ENCODE assay signal across 8 mouse cellular contexts in the genomic region with DNA sequence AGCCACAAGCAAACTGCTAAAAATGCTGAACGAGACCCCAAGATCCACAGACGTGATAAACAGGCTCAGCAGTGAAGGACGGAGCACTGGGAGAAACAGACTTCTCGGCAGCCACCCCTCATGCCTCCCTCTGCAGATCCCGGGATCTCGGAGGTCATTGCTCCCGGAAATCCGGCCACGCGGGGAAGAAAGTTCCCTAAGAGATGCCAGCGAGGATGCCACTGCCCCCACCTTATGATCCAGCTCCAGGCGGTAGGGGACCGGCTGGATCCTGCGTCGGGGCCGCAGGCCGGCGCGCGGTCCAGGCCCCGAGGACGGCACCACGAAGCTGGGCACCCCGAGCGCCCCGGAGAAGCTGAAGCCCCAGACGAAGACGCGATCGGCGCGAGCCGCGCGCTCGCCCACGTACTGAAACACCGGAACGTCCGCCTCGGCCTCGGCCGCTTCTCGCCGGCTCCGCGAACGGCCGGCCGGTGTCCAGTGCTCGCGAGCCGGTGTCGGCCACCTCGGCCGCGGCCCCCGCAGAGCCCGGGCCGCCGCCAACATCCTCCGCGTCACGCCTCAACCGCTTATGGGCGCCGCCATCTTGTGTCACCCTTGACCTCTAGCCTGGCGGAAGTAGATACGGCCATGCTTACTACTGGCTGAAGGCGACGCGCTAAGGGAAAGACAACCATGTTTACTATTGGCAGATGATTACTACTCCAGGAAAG. TPM values are rescaled to one million over a fixed set of nuclear protein-coding genes. Genes with fewer than 3 reads are reported as not detected.
A peak's percentile ranks its signal among the peaks of the same experiment; 100 is the strongest.
DNase-seq lines count a peak whose midpoint lies in the region; ATAC-seq and TF ChIP-seq lines count a peak whose summit lies in the region.

A gene (minus strand): TSS at position 606 of the 713 bp plus-strand sequence.

- H3K4me3 ChIP-seq in forebrain, embryonic 10.5 days = peak within 1 kb of the TSS; percentile 99
- H3K4me3 ChIP-seq in heart, embryonic 15.5 days = peak within 1 kb of the TSS; percentile 99
- H3K4me3 ChIP-seq in liver, embryonic 14.5 days (ENCODE audit: insufficient read depth in 1 of 2, low read depth in 2 of 2, low read length in 2 of 2) = peak within 1 kb of the TSS; percentile 79 to 92
- peak within 1 kb of the TSS; percentile 98 for H3K4me3 ChIP-seq in neural tube, embryonic 11.5 days (ENCODE audit: low read depth, low read length)
- peak within 1 kb of the TSS; percentile 95 for H3K4me3 ChIP-seq in stomach, postnatal 0 days (ENCODE audit: low read depth, low read length)

- H3K27me3 ChIP-seq in forebrain, embryonic 10.5 days (ENCODE audit: poor library complexity, severe bottlenecking) = no peaks in the 10 kb centered on the region
- no peaks in the 10 kb centered on the region for H3K27me3 ChIP-seq in heart, embryonic 15.5 days
- no peaks in the 10 kb centered on the region for H3K27me3 ChIP-seq in liver, embryonic 14.5 days (ENCODE audit: control insufficient read depth, insufficient read depth, low read length)
- H3K27me3 ChIP-seq in neural tube, embryonic 11.5 days (ENCODE audit: control insufficient read depth, insufficient read depth, low read length) = no peaks in the 10 kb centered on the region
- H3K27me3 ChIP-seq in stomach, postnatal 0 days (ENCODE audit: control insufficient read depth, insufficient read depth, low read length) = no peaks in the 10 kb centered on the region

- WGBS in forebrain, embryonic 10.5 days = under 1% methylated on average over 72 of the region's 72 CpGs
- under 1% methylated on average over 72 of the region's 72 CpGs for WGBS in heart, embryonic 15.5 days
- under 1% methylated on average over 65 of the region's 72 CpGs for WGBS in liver, embryonic 14.5 days (ENCODE audit: insufficient replicate concordance)
- WGBS in neural tube, embryonic 11.5 days = under 1% methylated on average over 72 of the region's 72 CpGs
- under 1% methylated on average over 72 of the region's 72 CpGs for WGBS in stomach, postnatal 0 days

- TF ChIP-seq CTCF in liver, embryonic 14.5 days (IDR thresholded peaks at IDR 0.05; ENCODE audit: low read depth) = no peak
- TF ChIP-seq CTCF in stomach, postnatal 0 days (IDR thresholded peaks at IDR 0.05; ENCODE audit: low read depth) = no peak

- peak within 1 kb of the TSS; percentile 80 for H3K9ac ChIP-seq in heart, embryonic 15.5 days
- peak within 1 kb of the TSS; percentile 57 for H3K9ac ChIP-seq in liver, embryonic 14.5 days (replicated peaks)
- H3K9ac ChIP-seq in neural tube, embryonic 11.5 days (ENCODE audit: low read length) = peak within 1 kb of the TSS; percentile 76
- peak within 1 kb of the TSS; percentile 87 for H3K9ac ChIP-seq in stomach, postnatal 0 days (ENCODE audit: low read length)

- no peaks in the 10 kb centered on the region for H3K9me3 ChIP-seq in forebrain, embryonic 10.5 days
- H3K9me3 ChIP-seq in heart, embryonic 15.5 days (replicated peaks) = no peaks in the 10 kb centered on the region
- H3K9me3 ChIP-seq in liver, embryonic 14.5 days (ENCODE audit: control insufficient read depth, low read length) = no peaks in the 10 kb centered on the region
- no peaks in the 10 kb centered on the region for H3K9me3 ChIP-seq in neural tube, embryonic 11.5 days (ENCODE audit: control insufficient read depth, low read length)
- no peaks in the 10 kb centered on the region for H3K9me3 ChIP-seq in stomach, postnatal 0 days (ENCODE audit: control insufficient read depth, low read length)

- peak; percentile 93 for DNase-seq in CD4-positive, CD25-positive, alpha-beta regulatory T cell, adult 2 months (ENCODE audit: low read depth, low spot score)
- DNase-seq in c-Kit-negative CD71-positive TER-119-positive erythroid progenitor cells, embryonic 14.5 days (ENCODE audit: low read depth, low spot score) = peak; percentile 72
- DNase-seq in forebrain, embryonic 10.5 days (ENCODE audit: extremely low spot score, low spot score) = peak; percentile 80
- DNase-seq in kidney, postnatal 25 days = peak; percentile 91 to 92
- peak; percentile 80 to 82 (median 81) for DNase-seq in liver, embryonic 14.5 days (ENCODE audit: low read depth in 3 of 3, low spot score in 3 of 3)
- DNase-seq in neural tube, embryonic 11.5 days (ENCODE audit: low spot score) = peak; percentile 86
- DNase-seq in stomach, postnatal 0 days (ENCODE audit: low spot score) = peak; percentile 88

- peak; percentile 87 for ATAC-seq in heart, embryonic 15.5 days (replicated peaks; ENCODE audit: insufficient number of reproducible peaks, insufficient read depth, low FRiP score, low read depth)
- peak; percentile 82 for ATAC-seq in liver, embryonic 14.5 days (ENCODE audit: insufficient read depth)
- ATAC-seq in neural tube, embryonic 11.5 days (ENCODE audit: insufficient read depth, low FRiP score, low TSS enrichment) = peak; percentile 86
- ATAC-seq in stomach, postnatal 0 days (ENCODE audit: low FRiP score, low TSS enrichment) = peak; percentile 91

- peaks cover 34% of the 10 kb centered on the region for H3K4me1 ChIP-seq in forebrain, embryonic 10.5 days
- peaks cover 8% of the 10 kb centered on the region for H3K4me1 ChIP-seq in heart, embryonic 15.5 days (replicated peaks)
- peaks cover 5 to 12% of the 10 kb centered on the region in 2 experiments for H3K4me1 ChIP-seq in liver, embryonic 14.5 days (replicated peaks; ENCODE audit: control insufficient read depth in 2 of 2, insufficient read depth in 2 of 2, low read length in 1 of 2)
- H3K4me1 ChIP-seq in neural tube, embryonic 11.5 days (ENCODE audit: control insufficient read depth, insufficient read depth, low read length) = peaks cover 11% of the 10 kb centered on the region
- H3K4me1 ChIP-seq in stomach, postnatal 0 days (replicated peaks; ENCODE audit: control insufficient read depth, insufficient read depth) = peaks cover 7% of the 10 kb centered on the region

- peaks cover 19% of the 10 kb centered on the region for H3K36me3 ChIP-seq in forebrain, embryonic 10.5 days (replicated peaks)
- 0 out of 2 replicates have a peak, but pooled peaks cover under 1% of the 10 kb centered on the region for H3K36me3 ChIP-seq in heart, embryonic 15.5 days
- no peaks in the 10 kb centered on the region for H3K36me3 ChIP-seq in liver, embryonic 14.5 days (replicated peaks; ENCODE audit: control insufficient read depth, insufficient read depth, low read depth)
- H3K36me3 ChIP-seq in neural tube, embryonic 11.5 days (ENCODE audit: control insufficient read depth, insufficient read depth, low read length) = no peaks in the 10 kb centered on the region; the same call in 1 of the 2 replicates
- H3K36me3 ChIP-seq in stomach, postnatal 0 days (ENCODE audit: control insufficient read depth, insufficient read depth, low read length) = no peaks in the 10 kb centered on the region

- TF ChIP-seq EP300 in liver, embryonic 14.5 days (IDR thresholded peaks at IDR 0.05; ENCODE audit: low read depth) = no peak
- TF ChIP-seq EP300 in stomach, postnatal 0 days (optimal IDR thresholded peaks at IDR 0.05) = no peak

- H3K4me2 ChIP-seq in heart, embryonic 15.5 days = peak within 1 kb of the TSS; percentile 83
- peak within 1 kb of the TSS; percentile 71 for H3K4me2 ChIP-seq in liver, embryonic 14.5 days (ENCODE audit: low read depth)
- H3K4me2 ChIP-seq in neural tube, embryonic 11.5 days (ENCODE audit: low read depth) = peak within 1 kb of the TSS; percentile 85
- H3K4me2 ChIP-seq in stomach, postnatal 0 days (replicated peaks; ENCODE audit: low read depth) = peak within 1 kb of the TSS; percentile 74

- H3K27ac ChIP-seq in forebrain, embryonic 10.5 days = peak within 1 kb of the TSS; percentile 93
- H3K27ac ChIP-seq in heart, embryonic 15.5 days = peak within 1 kb of the TSS; percentile 86
- no peak within 1 kb of the TSS; the same call in none of the 2 replicates for H3K27ac ChIP-seq in liver, embryonic 14.5 days
- 0 out of 2 replicates have a peak within 1 kb of the TSS, but pooled peaks have one; percentile 27 for H3K27ac ChIP-seq in neural tube, embryonic 11.5 days (ENCODE audit: low read depth, low read length)
- H3K27ac ChIP-seq in stomach, postnatal 0 days (replicated peaks) = peak within 1 kb of the TSS; percentile 90

RNA-seq across cellular contexts. Expression of the gene that starts here (rescaled TPM):
- polyA plus RNA-seq in forebrain, embryonic 10.5 days (2016; fragmentation: Nextera tagmentation; extraction: Ambion mirVana) = 40.2 and 44.3 TPM in 2 replicates
- 20.1 and 24.2 TPM in 2 replicates for polyA plus RNA-seq in heart, embryonic 15.5 days (2015; fragmentation: Nextera tagmentation; extraction: Ambion mirVana)
- 6.5 and 8.4 TPM in 2 replicates for polyA plus RNA-seq in liver, embryonic 14.5 days (2012; rRNA removed)
- polyA plus RNA-seq in liver, embryonic 14.5 days (2014; fragmentation: Nextera tagmentation; extraction: Ambion mirVana) = 11.1 and 11.2 TPM in 2 replicates
- 23.6 and 25.4 TPM in 2 replicates for polyA plus RNA-seq in neural tube, embryonic 11.5 days (2014; fragmentation: Nextera tagmentation; extraction: Ambion mirVana)
- polyA plus RNA-seq in stomach, postnatal 0 days (2015; fragmentation: Nextera tagmentation; extraction: Ambion mirVana) = 17.6 and 18.0 TPM in 2 replicates
